Mouse (Mus musculus) kidney, adult 2 months (tissue): ENCODE measurements around the gene Dnaic2. TPM values are rescaled to one million over a fixed set of nuclear protein-coding genes. Genes with fewer than 3 reads are reported as not detected.

Experiments
- DNase-seq: peaks from one replicate; pipeline ENCODE4 v3.0.0; 2021
- H3K27ac ChIP-seq: fragments of 200-500 bp; 2 replicates; pipeline ENCODE4 v1.5.1; 2012; ENCODE audit warnings: low read depth, low read length, control low read depth, inconsistent platforms; ENCODE audit not compliant: insufficient read depth
- H3K27me3 ChIP-seq: fragments of 200-500 bp; replicated peaks from 2 replicates; pipeline ENCODE4 v1.6.1; 2012; ENCODE audit warnings: mild to moderate bottlenecking, moderate library complexity, low read length, inconsistent platforms; ENCODE audit not compliant: control insufficient read depth, insufficient read depth
- H3K36me3 ChIP-seq: fragments of 200-500 bp; 2 replicates; pipeline ENCODE4 v1.6.1; 2012; ENCODE audit warnings: mild to moderate bottlenecking, moderate library complexity, low read length, inconsistent platforms; ENCODE audit not compliant: control insufficient read depth, insufficient read depth
- H3K4me1 ChIP-seq: fragments of 200-500 bp; 2 replicates; pipeline ENCODE4 v1.6.1; 2011; ENCODE audit warnings: low read length; ENCODE audit not compliant: control insufficient read depth, insufficient read depth
- H3K4me3 ChIP-seq: fragments of 200-500 bp; 2 replicates; pipeline ENCODE4 v1.5.1; 2011; ENCODE audit warnings: mild to moderate bottlenecking, low read depth, low read length, control low read depth; ENCODE audit not compliant: insufficient read depth
- CTCF ChIP-seq: fragments of 200-500 bp; conservative IDR thresholded peaks from 2 replicates; pipeline ENCODE4 v1.5.1; 2011; ENCODE audit warnings: low read depth, mild to moderate bottlenecking, control low read depth, low read length, moderate library complexity, mixed read lengths; ENCODE audit not compliant: insufficient read depth, insufficient read length
- POLR2A ChIP-seq: fragments of 200-500 bp; IDR thresholded peaks from one replicate; pipeline ENCODE4 v1.6.1; 2011; ENCODE audit warnings: low read depth, low read length, control low read depth
- WGBS: fragments of 180-500 bp; shearing (Covaris S2); methylation state at CpG from one replicate; pipeline ENCODE4 v1.1.7; 2018; 5-methylcytosine and 5-hydroxymethylcytosine counted together
- polyA plus RNA-seq: library from polyadenylated mRNA; depleted of rRNA; stranded (reverse); fragments of >200 nt; gene quantifications from 2 replicates; pipeline ENCODE4 v1.2.3, GENCODE M21; 2012

Gene Dnaic2
- polyA plus RNA-seq, 1 experiment, result 0.47 TPM

DNA sequence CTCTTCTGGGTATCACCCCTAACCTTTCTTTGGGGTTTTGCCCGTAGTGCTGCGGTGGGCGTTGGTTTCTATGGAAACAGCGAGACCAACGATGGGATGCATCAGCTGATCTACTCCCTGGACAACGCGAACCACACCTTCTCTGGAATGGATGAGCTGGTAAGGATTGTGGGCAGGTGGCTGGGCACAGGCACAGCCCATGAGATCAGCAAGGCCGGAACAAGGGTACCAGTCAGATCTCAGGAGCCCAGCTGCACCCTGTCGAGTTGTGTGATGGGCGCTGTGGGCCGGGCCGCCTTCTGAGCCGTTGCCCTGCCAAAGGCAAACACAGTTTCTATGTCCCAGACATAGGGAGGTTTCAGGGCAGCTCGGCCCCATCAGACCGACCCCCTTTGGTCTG, 37.0 kb upstream of the Dnaic2 start:
- Histone ChIP-seq H3K4me3 (no peak overlapping the region), H3K27ac (no peak overlapping the region), H3K36me3 (no peaks in the 10 kb centered on the region), H3K27me3 (no peaks in the 10 kb centered on the region), H3K4me1 (no peaks in the 10 kb centered on the region; the same call in 1 of the 2 replicates)
- TF ChIP-seq CTCF, result no peak
- no peak for TF ChIP-seq POLR2A
- DNase-seq, result no peak
- 90% methylated on average over 15 of the region's 15 CpGs for WGBS

DNA sequence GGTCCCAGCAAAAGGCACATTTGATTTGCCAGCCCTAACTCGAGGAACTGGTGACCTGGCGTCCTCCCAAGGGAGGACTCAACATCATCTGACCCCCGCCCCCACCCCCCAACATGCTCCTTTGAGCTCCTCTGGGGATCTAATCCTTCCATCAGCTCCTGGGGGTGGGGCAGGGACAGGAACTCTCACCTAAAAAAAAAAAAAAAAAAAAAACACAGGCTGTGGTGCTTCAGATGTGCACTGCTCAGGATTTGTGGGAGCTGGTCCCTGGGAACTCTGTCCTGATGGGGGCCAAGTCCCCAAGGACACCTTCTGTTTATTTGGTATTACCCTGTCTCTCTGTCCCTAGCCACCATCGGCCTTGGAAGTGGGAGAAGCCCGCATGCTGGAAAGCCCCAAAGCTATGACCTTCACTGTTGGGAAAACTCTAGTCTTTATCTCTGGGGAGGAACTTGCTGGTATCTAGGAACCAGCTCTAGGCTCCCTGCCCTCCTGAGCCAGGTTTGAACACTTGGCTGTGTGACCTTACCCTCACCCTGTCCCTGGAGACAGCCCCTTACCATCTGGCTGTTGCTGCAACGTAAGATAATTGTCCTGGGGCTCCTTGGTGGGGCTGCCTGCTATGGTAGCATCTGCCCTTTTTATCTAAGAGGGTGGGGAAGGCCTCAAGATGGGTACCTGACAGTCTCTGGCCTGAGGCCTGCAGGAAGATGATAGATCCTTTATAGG, 35.6 kb upstream of the Dnaic2 start:
- DNase-seq, result no peak
- Histone ChIP-seq H3K4me3 (no peak overlapping the region), H3K36me3 (no peaks in the 10 kb centered on the region), H3K27me3 (no peaks in the 10 kb centered on the region), H3K27ac (no peak overlapping the region), H3K4me1 (no peaks in the 10 kb centered on the region)
- 74% methylated on average over 6 of the region's 6 CpGs for WGBS
- TF ChIP-seq POLR2A, result no peak
- TF ChIP-seq CTCF, result no peak

DNA sequence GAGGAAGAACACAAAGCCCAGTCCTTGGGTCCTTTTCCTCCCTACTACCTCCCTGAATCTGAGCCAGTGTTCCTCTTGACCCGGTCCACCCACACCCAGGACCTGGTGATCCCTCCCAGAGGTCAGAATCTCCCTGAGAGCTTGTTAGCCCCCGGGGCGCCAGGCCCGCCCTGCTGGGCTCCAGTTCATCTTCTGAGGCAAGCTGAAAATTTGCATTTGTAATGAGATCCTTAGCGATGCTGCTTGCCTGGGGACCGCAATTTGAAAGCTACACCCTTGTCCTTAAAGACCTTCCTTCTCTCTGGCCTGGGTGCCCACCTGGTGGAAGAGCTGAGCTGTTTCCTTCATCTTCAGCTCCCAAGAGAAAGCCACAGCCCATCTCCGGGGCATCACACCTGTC, 34.6 kb upstream of the Dnaic2 start:
- Histone ChIP-seq H3K27ac (no peak overlapping the region), H3K4me1 (no peaks in the 10 kb centered on the region)
- no peak for TF ChIP-seq CTCF

DNA sequence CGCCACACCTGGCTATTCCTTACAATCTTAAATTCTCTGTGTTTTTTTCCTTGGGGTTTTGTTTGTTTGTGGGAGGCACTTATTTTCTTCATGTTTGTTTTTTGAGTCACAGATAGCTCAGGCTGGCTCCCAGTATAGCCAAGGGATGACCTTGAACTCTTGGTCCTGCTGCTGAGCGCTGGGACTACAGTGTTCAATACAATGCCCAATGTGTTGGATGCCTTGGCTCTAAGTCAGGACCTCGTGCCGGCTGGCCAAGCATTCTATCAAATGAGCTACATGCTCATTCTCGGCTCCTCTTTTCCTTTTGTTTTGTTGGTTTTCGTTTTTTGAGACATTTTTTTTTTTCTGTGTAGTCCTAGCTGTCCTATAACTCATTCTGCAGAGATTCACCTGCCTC, 33.8 kb upstream of the Dnaic2 start:
- H3K4me3 ChIP-seq, result no peak overlapping the region
- no peaks in the 10 kb centered on the region for H3K4me1 ChIP-seq
- H3K27me3 ChIP-seq, result no peaks in the 10 kb centered on the region
- TF ChIP-seq POLR2A (no peak), CTCF (no peak)
- WGBS, result 93% methylated on average over 6 of the region's 6 CpGs
- DNase-seq, result no peak
- H3K27ac ChIP-seq, result no peak overlapping the region
- H3K36me3 ChIP-seq, result no peaks in the 10 kb centered on the region

More for the DNA sequence above, 34.6 kb upstream of the Dnaic2 start:
- H3K36me3 ChIP-seq, result no peaks in the 10 kb centered on the region
- H3K27me3 ChIP-seq, result no peaks in the 10 kb centered on the region
- DNase-seq, result no peak
- no peak overlapping the region for H3K4me3 ChIP-seq
- WGBS, result 52% methylated on average over 7 of the region's 7 CpGs

DNA sequence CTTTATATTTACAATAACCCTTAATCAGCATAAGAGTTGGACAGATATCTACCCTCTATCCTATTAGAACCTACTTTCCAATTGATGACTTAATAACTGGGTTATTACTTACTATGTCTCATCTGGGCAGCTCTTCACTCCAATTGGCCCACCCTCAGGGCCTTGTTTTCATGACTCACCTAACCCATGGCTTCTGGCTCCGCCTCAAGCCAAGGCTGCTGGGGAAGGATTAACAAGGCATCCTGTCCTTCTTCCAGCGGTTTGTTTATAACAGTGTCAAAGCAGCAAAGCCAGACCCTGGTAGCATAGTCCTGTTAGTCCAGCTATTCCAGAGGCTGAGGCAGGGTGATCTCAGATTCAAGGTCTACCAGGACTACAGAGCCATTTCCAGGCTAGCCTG, 32.8 kb upstream of the Dnaic2 start:
- no peak for DNase-seq
- H3K4me1 ChIP-seq, result no peaks in the 10 kb centered on the region
- H3K27me3 ChIP-seq, result no peaks in the 10 kb centered on the region
- no peaks in the 10 kb centered on the region for H3K36me3 ChIP-seq
- H3K27ac ChIP-seq, result no peak overlapping the region
- TF ChIP-seq CTCF (no peak), POLR2A (no peak)
- WGBS, result 86% methylated on average over 2 of the region's 2 CpGs
- H3K4me3 ChIP-seq, result no peak overlapping the region

DNA sequence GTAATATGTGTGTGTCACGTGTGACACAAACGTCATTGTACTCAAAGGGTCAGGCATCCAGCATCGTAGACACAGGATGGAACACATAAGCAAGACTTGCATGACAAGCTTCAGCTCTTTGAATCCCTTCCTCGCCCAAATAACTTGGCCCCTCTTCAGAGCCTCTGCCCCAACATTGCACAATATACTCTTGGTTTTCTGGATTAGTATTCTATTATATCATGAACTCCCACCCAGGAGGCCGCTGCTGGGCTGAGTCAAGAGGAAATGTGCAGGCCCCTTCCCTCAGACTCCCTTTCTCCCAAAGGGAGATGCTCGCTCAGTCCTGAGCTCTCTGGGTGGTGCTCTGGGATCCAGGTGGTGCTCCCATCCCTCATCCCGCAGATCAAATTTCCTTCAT, 28.7 kb upstream of the Dnaic2 start:
- no peak for TF ChIP-seq CTCF
- TF ChIP-seq POLR2A, result no peak
- no peak for DNase-seq
- Histone ChIP-seq H3K4me1 (no peaks in the 10 kb centered on the region), H3K36me3 (no peaks in the 10 kb centered on the region), H3K27ac (no peak overlapping the region), H3K4me3 (no peak overlapping the region), H3K27me3 (no peaks in the 10 kb centered on the region)
- WGBS, result 91% methylated on average over 7 of the region's 7 CpGs

DNA sequence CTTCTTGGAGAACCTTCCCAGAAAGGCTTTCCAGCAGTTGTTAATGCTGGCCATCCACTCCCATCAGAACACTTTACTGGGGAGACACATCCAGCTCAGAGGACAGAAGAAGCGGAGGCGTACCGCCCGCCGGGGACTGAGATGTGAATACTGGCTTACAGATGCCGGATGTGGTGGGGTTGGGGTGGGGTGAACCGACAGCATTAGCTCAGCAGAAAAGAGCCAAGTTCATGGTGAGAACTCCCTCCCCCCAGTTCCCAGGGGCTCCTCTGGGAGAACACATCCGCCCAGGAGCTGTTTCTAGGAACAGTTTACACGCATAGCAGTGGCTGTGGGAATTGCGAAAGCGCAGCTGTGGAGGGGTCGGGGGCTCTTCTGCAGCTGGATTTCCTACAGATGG, 27.7 kb upstream of the Dnaic2 start:
- DNase-seq, result peak; percentile 66
- Histone ChIP-seq H3K4me1 (no peaks in the 10 kb centered on the region), H3K36me3 (no peaks in the 10 kb centered on the region), H3K4me3 (no peak overlapping the region), H3K27me3 (no peaks in the 10 kb centered on the region), H3K27ac (no peak overlapping the region)
- TF ChIP-seq POLR2A (no peak), CTCF (no peak)
- 75% methylated on average over 12 of the region's 12 CpGs for WGBS
